Mouse (Mus musculus) liver, embryonic 14.5 days (tissue): ENCODE measurements around the gene Smyd3.

Source experiments
- CTCF ChIP-seq: IDR thresholded peaks from 2 replicates; pipeline ENCODE4 v1.5.1; 2016; ENCODE audit warnings: antibody characterized with exemption, low read depth, control low read depth
- EP300 ChIP-seq: IDR thresholded peaks from 2 replicates; pipeline ENCODE4 v1.6.1; 2016; ENCODE audit warnings: antibody characterized with exemption, low read depth

GRCm38 (mm10) chr1:179443835-179444234, 74.0 kb downstream of the Smyd3 start:
- TF ChIP-seq CTCF = no peak
- TF ChIP-seq EP300 = no peak
